Mouse (Mus musculus): Measurements from ENCODE around the gene Foxb2. TPM values are rescaled to one million over a fixed set of nuclear protein-coding genes. Genes with fewer than 3 reads are reported as not detected.

Foxb2 gene
- polyA plus RNA-seq (2012; rRNA removed): 0.54 and 2.1 TPM in 2 replicates

- peak; percentile 69 for DNase-seq (ENCODE audit: low read depth)
These were observed at the start of gene Foxb2 for GRCm38 (mm10) chr19:16873221-16873861. Gene Foxb2, minus strand, starts transcription at chr19:16873805.

GRCm38 (mm10) chr19:16911507-16911906, 37.9 kb upstream of the Foxb2 start:
- peak; percentile 83 for DNase-seq (ENCODE audit: low read depth)
- TF ChIP-seq CTCF (IDR thresholded peaks at IDR 0.05; ENCODE audit: borderline replicate concordance, extremely low read depth, insufficient read depth, insufficient read length) (no peak), POLR2A (IDR thresholded peaks at IDR 0.05; ENCODE audit: borderline replicate concordance, extremely low read depth, insufficient read depth, insufficient read length, poor library complexity, severe bottlenecking) (no peak)

More at GRCm38 (mm10) chr19:16873221-16873861, at the start of gene Foxb2:
- TF ChIP-seq CTCF (IDR thresholded peaks at IDR 0.05; ENCODE audit: borderline replicate concordance, extremely low read depth, insufficient read depth, insufficient read length): no peak
- no peak for TF ChIP-seq POLR2A (IDR thresholded peaks at IDR 0.05; ENCODE audit: borderline replicate concordance, extremely low read depth, insufficient read depth, insufficient read length, poor library complexity, severe bottlenecking)

- no peak for TF ChIP-seq POLR2A (IDR thresholded peaks at IDR 0.05; ENCODE audit: borderline replicate concordance, extremely low read depth, insufficient read depth, insufficient read length, poor library complexity, severe bottlenecking)
These were observed 29.5 kb upstream of the Foxb2 start for GRCm38 (mm10) chr19:16903106-16903505.

GRCm38 (mm10) chr19:16899716-16900115, 26.1 kb upstream of the Foxb2 start:
- no peak for TF ChIP-seq POLR2A (IDR thresholded peaks at IDR 0.05; ENCODE audit: borderline replicate concordance, extremely low read depth, insufficient read depth, insufficient read length, poor library complexity, severe bottlenecking)
- peak; percentile 46; the same call in 1 of the 2 replicates for TF ChIP-seq CTCF (IDR thresholded peaks at IDR 0.05; ENCODE audit: borderline replicate concordance, extremely low read depth, insufficient read depth, insufficient read length)
- no peak for DNase-seq (ENCODE audit: low read depth)

More at GRCm38 (mm10) chr19:16903106-16903505, 29.5 kb upstream of the Foxb2 start:
- DNase-seq (ENCODE audit: low read depth): no peak

DNA sequence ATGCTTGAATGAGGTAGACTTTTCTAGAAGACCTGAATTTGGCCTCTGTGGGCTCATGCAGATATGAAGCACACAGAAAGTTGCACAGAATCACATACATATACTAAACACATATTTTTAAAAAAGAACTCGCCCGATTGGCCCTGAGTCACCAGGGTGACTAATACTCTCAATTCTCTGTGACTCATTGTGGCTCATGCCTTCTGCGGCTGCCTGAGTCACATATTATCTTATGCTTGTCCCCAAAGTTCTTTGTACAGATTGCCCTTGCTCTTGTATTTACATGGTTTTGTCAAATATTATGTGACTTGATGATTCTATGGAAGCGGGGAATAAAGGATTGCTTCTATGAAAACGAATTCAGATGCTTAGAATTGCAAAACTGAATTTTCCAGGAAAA, 25.0 kb upstream of the Foxb2 start:
- DNase-seq (ENCODE audit: low read depth): no peak
- no peak for TF ChIP-seq POLR2A (IDR thresholded peaks at IDR 0.05; ENCODE audit: borderline replicate concordance, extremely low read depth, insufficient read depth, insufficient read length, poor library complexity, severe bottlenecking)
- TF ChIP-seq CTCF (IDR thresholded peaks at IDR 0.05; ENCODE audit: borderline replicate concordance, extremely low read depth, insufficient read depth, insufficient read length): no peak

DNA sequence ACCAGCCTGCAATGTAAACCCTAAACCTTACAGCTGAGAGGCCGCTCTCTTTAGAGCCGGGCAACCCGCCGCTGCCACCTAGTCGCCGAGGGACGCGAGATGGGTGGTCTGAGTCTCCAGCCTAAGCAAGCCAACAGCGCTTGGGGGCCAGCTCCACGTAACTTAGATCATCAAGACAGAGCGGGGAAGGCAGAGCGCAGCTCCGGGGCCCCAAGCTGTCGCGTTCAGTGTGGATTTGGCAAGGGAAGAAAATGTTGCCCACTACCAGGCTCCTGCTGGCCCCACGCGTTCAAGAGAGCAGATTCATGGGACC, 2.8 kb upstream of the Foxb2 start:
- DNase-seq (ENCODE audit: low read depth): peak; percentile 65
- TF ChIP-seq POLR2A (IDR thresholded peaks at IDR 0.05; ENCODE audit: borderline replicate concordance, extremely low read depth, insufficient read depth, insufficient read length, poor library complexity, severe bottlenecking) (no peak), CTCF (IDR thresholded peaks at IDR 0.05; ENCODE audit: borderline replicate concordance, extremely low read depth, insufficient read depth, insufficient read length) (no peak)

DNA sequence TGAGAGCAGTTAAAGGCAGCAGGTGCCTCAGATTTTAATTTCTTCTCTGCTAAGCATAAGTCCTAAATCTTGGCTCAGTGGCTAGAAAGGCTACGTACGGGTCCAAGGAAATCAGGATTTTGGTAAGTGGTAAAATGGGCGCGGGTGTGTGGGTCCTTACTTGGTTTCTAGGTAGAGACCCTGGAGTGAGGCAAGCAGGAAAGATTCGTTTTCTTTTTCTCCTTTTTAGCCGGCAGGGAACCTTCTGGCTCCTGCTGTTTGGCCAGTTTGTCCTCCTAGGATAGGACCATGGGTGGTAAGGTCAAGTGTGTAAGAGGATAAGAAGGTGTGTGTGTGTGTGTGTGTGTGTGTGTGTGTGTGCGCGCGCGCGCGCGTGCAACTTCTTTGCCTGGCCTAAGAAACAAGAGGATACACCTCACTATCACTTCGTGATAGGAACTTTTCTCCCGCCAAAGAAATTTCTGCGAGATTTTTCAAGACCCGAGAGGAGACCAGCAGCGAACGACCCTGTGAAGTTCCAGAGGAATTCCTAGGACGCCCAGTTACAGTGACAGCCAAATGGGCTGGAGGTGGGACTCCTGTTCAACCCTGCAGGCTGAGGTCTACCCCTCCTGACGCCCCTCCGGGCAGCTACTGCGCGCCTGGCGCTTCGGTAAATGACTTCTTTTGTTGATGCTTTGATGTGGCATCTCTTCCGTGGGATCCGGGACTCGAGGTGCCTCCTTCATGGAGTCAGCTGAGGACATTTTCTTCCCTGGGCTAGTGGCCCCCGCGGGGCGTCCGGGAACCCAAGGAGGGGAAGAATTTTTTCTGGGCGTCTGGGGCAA, 2.2 kb upstream of the Foxb2 start:
- no peak for TF ChIP-seq CTCF (IDR thresholded peaks at IDR 0.05; ENCODE audit: borderline replicate concordance, extremely low read depth, insufficient read depth, insufficient read length)
- no peak for TF ChIP-seq POLR2A (IDR thresholded peaks at IDR 0.05; ENCODE audit: borderline replicate concordance, extremely low read depth, insufficient read depth, insufficient read length, poor library complexity, severe bottlenecking)
- DNase-seq (ENCODE audit: low read depth): peak; percentile 26

GRCm38 (mm10) chr19:16874991-16875540, 1.5 kb upstream of the Foxb2 start:
- DNase-seq (ENCODE audit: low read depth): no peak
- TF ChIP-seq CTCF (IDR thresholded peaks at IDR 0.05; ENCODE audit: borderline replicate concordance, extremely low read depth, insufficient read depth, insufficient read length) (no peak), POLR2A (IDR thresholded peaks at IDR 0.05; ENCODE audit: borderline replicate concordance, extremely low read depth, insufficient read depth, insufficient read length, poor library complexity, severe bottlenecking) (no peak)

GRCm38 (mm10) chr19:16873942-16874861, 597 bp upstream of the Foxb2 start:
- no peak for TF ChIP-seq POLR2A (IDR thresholded peaks at IDR 0.05; ENCODE audit: borderline replicate concordance, extremely low read depth, insufficient read depth, insufficient read length, poor library complexity, severe bottlenecking)
- no peak for TF ChIP-seq CTCF (IDR thresholded peaks at IDR 0.05; ENCODE audit: borderline replicate concordance, extremely low read depth, insufficient read depth, insufficient read length)
- DNase-seq (ENCODE audit: low read depth): peak; percentile 68

DNA sequence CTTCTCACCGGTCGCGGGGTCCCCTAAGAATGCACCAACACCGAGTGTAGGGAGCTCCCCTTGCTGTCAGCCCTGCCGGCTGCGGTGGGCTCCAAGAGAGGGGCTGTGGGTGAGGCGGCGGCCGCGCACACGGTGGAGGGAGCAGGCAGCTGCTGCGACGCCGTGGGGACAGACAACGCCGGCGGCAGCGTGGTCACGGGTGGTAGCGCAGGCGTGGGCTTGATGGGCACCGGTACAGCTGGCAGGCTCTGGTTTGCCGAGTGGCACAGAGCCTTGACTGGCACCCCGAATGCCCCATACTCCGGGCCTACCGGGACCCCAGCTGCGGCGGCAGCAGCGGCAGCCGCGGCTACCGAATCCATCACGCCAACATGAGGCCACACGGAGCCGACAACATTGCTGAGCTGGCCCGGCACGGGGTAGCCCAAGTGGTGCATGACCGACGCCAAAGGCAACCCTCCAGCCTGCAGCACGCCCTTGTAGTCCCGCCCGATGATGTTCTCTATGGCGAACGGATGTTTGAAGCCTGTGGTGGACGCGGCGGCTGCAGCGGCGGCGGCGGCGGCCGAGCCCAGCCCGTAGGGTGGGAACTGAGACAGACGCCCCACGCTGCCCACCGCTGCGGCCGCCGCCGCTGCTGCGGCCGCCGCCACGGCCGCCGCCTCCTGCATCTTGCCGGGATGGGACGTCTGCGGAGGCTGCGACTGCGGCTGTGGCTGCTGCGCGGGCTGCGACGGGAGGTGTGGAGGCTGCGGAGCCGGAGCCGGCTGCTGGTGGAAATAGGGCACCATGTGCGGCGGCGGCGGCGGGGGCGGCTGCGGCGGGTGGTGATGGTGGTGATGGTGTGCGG, 1.0 kb downstream of the Foxb2 start:
- DNase-seq (ENCODE audit: low read depth): peak; percentile 59
- TF ChIP-seq POLR2A (IDR thresholded peaks at IDR 0.05; ENCODE audit: borderline replicate concordance, extremely low read depth, insufficient read depth, insufficient read length, poor library complexity, severe bottlenecking): no peak
- TF ChIP-seq CTCF (IDR thresholded peaks at IDR 0.05; ENCODE audit: borderline replicate concordance, extremely low read depth, insufficient read depth, insufficient read length): no peak
